Mouse (Mus musculus) neural tube, embryonic 10.5 days (tissue): ENCODE measurements around the gene Ap5s1.

Source experiments
- DNase-seq: peaks from one replicate; pipeline ENCODE4 v3.0.0-alpha.2; 2017; ENCODE audit warnings: low spot score; ENCODE audit errors: extremely low spot score

Ap5s1 gene

DNA sequence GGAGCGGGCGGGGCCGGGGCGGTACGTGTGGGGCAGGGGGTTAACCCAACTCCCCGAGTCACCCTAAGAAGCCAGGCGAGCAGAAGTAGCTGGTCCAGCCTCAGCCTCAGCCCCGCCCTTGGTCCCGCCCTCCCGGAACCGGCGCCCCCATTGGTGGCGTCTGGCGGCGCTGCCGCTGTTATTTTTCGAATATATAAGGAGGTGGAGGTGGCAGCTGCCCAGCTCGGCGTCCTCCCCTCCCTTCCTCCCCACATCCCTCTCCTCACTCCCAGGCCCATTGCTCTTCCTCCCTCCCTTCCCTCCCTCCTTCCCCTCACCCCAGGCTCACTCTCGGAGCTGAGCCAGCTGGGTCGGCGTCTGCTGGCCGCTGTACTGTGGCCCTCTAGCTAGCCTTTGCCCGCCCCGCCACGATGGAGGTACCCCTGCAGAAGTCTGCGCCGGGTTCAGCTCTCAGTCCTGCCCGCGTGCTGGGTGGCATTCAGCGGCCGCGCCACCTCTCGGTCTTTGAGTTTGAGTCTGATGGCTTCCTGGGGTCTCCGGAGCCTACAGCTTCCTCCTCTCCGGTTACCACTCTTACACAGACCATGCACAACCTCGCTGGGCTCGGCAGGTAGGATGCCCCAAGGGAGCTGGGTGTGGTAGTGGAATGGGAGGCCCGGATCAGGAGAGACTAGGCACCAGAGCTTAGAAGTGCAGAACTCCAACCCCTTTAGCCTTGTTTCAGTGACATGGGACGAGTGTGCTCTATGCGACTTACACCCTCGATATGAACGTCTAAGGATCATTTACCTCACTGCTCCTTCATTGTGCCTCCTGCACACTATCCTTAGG lies 19.9 kb upstream of the Ap5s1 start, which contains the start of the genes Cdc25b and Spef1:
Cdc25b (plus strand) TSS at position 179 of the 831 bp plus-strand sequence.
Spef1 (minus strand) TSS at position 512 of the 831 bp plus-strand sequence.
- peak; percentile 90 for DNase-seq

DNA sequence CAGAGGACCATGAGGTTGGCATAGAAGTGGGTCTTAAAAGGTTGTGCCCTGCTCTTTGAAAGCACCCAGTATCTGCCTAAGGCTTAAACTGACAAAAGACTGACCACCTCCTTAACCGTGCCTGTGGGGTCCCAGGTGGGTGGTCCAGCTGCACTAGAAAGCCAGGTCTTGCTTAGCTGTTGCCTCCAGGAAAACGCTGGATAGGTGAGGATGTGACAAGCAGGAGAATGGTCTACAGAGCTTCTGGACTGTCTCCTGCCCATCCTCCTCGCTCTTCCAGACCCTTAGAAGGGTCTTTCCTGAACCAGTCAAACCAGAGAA lies 19.3 kb upstream of the Ap5s1 start:
- peak; percentile 40 for DNase-seq

DNA sequence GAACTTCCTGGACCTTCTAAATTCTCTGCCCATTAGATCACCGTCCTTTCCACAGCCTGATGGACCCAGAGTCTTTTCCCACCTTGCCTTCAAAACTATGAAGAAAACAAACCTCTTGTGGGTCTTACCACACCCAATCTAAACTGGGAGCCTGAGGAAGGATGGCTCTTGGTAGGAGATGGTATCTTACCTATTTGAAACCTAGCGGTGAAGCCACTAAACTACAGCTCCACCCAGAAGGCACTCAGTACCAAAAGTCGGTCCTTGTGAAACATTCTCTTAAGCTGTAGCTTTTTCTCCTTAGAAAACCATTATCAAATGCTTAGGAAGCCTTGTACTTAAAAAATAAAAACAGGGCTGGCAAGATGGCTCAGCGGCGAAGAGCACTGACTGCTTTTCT lies 18.6 kb upstream of the Ap5s1 start:
- DNase-seq = no peak

DNA sequence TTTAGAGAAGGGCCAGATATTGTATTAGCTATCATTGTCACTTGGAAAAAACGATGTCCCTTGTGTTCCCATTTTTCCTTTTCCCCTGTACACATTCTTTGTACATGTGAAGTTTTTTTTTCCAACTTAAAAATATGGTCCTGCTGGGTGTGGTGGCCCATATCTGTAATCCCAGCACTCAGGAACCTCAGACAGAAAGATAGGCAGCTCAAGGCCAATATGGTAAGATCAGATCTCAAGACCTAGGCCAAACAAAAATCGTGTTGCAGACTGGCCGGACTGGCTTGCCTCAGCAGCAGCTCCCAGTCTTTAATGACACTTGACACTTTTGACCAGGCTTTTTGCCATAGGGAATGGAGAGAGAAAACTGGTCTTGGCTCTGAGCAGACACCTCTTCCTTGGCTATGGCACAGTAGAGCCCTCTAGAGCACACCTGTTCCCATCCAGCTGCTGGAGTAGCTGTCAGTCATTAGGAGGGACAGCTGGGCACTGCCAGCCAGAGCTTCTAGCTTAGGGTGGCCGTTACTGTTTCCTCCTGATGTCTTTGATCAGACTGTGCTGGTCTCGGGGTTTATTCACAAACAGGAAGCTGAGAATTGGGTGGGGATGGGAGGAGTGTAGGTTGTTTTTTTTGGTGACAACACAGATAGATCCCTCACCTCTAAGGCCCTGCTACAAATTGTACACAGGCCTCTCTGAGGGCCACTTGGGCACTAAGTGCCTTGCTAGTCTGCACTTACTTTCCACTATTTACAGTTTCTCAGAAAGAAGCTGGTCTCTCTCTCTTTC lies 17.2 kb upstream of the Ap5s1 start:
- no peak for DNase-seq

DNA sequence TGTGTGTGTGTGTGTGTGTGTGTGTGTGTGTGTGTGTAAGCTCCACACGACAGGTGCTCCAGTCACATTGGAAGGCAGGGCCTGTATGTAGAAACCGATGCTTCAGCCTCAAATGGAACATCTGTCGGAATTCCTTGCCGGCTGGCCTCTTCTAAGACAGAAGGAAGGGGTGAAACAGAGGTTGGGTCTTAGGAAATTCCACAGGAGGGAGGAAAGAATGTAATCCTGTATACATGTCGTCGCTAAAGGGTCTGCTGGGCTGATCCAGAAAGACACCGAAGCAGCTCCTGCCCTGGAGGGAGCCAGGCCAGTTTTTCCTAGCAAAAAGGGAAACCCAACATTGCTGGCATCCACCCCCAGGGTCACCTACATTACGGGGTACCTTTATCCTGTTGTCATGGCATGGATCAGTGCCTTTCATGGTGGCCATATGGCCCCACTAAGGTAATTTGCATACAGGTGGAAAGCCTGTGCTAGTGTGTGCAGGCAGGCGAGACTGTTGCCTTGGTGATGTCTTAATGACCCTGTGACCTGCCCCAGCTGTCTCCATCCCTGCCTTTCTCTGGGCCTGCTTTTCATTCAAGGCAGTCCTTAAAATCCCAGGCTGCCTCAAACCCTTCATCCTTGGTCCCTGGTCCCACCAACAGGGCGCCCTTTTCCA lies 16.4 kb upstream of the Ap5s1 start:
- DNase-seq = peak; percentile 76

DNA sequence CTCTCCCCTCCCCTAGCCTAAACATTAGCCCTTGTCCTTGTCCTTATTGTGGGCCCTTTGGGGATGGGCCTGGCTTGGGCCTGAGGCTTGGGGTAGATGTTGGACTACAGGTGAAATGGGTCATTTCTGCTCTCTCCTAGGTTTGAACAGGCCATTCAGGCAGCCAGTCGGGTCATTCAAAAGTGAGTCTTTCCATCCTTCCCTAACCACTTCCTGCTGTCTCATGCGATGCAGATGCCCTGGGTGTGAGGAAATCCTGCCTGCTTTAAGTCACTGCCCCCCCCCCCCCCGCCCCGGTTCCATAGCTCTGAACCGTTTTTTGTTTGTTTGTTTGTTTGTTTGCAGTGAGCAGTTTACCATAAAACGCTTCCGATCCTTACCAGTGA lies 15.9 kb upstream of the Ap5s1 start:
- DNase-seq = no peak

DNA sequence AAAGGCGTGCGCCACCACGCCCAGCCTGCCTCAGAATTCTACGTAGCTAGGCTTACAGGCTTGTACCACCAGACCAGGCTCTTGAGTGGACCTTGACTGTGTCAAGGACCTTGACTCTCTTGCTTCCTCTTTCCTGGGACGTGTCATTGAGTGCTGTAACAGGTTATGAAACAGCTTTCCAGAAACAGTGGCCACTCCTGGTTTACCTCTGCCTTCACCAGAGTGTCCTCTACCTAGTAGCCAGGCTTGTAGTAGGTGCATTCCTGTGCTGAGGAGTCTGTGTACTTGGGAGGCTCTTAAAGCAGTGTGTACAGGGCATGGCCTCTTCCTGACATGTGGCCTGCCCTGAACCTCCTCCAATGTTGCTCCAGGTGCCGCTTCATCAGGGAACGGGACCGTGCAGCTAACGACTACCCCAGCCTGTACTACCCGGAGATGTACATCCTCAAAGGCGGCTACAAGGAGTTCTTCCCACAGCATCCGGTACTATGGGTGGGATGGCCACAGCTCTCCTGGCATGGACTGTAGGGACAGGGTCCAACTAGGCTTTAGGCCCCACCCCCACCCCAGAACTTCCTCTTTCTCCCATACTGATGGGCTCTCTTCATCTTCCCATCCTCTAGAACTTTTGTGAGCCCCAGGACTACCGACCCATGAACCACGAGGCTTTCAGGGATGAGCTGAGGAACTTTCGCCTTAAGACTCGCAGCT lies 10.1 kb upstream of the Ap5s1 start:
- DNase-seq = no peak

DNA sequence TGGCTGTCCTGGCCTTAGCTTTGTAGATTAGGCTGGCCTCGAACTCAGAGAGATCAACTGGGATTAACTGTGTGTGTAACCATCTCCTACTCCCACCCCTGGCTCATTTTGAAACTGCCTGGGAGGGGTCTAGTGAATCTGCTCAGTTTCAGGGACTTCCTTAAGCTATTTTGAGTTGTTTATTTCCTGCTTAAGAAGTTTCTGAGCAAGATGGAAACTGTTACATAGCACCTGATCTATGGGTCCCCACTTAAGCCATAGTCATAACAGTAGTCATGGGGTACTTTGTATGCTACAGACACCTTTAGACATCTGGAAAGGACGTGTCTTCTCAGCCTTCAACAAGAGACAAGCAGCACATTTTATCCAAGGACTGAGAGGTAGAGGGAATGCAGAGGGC lies 6.2 kb upstream of the Ap5s1 start:
- no peak for DNase-seq

DNA sequence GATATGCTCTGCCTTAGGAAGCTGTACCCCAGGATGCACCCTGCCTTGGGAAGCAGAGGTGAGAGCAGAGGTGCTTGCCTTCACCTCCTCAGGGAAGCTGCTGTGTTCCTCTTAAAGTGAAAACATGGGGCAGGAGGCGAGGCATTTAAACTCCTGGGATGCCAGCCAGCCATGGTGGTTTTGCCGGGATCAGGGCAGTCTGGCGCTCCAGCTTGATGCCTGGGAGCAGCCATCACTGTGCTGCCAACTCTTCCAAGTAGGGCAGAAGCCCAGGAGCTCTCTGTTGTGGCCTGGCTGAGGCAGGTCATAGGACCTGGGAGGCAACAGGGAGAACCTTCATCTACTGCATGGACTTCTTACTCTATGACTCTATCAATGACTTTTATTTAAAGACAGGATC lies 5.6 kb upstream of the Ap5s1 start:
- DNase-seq = no peak

DNA sequence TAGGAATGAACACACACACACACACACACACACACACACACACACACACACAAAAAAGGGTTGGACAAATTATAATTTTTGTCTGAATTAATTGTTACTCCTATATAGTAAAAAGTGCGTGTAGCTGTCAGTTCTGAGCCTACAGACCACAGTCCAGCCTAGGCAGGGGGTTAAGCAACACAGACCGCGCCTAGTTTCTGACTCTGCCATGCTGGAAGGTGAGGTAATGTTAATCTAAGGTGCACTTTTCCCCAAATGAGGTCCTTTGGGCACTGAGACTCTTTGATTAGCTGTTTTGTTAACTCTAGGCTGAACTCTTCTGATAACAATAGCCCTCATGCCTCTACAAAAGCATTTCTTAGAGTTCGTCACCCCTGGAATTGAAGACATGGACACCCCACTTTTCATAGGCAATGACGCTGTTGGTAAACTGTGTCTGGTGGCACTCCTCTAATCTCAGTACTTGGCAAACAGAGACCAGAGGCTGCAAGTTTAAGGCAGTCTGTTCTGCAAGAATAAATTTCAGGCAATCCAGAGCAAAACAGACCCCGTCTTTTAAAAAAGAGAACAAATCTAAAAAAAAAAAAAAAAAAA lies 3.0 kb upstream of the Ap5s1 start:
- DNase-seq = no peak

DNA sequence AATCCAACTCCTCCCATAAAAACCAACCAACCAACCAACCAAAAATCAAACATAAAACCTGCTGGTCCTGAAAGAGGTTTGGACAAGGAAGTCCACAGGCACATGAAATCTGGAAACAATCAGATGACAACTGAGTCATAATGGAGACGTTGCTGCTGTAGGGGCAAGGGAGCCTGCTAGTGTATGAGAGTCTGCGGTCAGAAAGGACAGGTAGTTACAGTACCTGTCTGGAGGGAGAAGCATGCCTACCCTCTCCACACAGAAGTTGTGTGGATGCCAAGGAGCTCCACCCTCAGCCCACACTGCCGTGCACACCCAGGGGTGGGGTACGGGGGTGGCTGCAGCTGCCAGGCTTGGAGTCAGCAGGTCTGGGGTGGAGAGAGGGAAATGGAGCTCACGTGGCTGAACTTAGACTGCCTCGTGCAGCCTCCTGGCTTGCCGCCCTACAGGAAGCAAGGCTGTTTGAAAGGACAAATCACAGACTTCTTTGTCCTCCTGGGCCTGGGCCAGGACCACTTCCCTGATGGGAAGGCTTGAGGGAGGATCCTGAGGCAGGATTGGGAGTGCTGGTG lies 2.4 kb upstream of the Ap5s1 start:
- DNase-seq = no peak

DNA sequence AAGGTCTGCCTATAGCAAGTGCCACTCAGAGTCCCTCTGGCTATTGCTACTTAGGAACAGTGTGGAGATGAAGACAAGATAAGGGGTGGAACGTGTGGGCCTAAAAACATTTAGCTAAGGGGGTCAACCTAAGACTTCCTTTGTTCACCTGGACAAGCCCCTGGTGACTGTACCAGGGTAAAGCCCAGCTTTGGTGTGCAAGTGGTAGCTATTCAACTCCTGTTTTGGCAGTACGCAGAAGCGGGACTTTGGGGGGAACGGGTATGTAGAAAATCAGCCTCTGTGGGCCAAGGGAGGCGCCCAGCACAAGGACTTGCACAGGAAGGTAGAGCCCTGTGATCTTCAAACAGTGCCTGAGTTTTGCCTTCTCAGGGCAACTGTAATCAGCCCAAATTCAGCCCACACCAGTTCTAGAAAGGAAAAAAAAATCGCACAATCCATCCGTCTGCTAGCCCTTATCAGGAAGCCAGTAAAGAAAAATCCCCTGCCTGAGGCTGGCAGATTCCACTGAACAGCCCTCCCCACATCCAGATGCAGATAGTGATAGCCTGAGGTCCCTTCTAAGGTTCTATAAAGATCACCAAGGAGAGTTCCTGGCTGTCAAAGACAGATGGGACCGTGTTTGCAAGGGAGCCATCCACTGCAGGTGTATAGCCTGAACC lies 1.2 kb upstream of the Ap5s1 start:
- no peak for DNase-seq

DNA sequence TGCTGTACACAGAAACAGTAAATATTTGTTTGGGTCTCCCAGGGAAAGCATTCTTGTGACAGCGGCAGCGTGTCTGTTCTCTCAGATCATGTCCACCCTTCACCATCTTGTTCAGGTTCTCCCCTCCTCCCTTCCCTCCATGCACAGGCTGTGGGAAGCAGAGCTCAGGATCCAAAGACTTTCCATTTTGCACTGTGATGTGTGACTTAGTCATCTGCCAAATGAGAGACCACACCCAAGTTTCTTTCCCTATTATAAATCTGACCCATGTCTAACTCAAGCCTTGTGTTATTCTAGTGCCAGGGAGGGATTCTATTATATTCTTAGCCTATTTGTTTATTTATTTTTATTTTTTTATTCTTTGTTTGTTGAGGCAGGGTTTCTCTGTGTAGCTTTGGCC lies 1.5 kb downstream of the Ap5s1 start:
- no peak for DNase-seq

DNA sequence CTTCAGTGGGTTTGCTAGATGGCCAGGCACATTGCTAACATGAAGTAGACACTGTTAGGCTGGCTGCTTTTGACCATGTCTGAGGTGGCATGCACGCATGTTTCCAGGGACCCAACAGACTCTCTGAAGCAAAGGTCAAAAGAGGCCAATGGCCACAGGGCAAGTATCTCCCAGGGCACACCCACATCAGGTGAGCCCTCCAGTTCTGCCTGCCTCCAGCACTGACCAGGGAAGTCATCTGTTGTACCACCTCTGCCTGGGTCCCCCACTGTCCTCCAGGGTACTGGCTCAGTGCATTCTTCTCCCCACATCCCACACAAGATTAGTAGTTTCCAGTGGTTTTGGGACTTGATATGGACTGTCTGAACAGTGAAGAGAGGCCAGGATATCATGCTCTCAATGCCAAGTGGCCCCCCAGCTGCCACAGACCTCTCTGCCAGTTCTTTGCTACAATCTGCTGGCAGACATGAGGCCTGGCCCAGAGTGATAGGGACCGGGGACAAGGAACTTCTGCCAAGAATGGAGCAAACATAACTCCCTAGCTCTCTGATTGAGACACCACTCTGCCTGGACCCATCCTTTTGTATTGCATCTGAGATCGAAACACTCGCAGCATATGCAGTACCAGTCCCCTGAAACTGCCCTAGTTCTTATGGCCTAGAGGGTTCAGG lies 2.4 kb downstream of the Ap5s1 start:
- no peak for DNase-seq

DNA sequence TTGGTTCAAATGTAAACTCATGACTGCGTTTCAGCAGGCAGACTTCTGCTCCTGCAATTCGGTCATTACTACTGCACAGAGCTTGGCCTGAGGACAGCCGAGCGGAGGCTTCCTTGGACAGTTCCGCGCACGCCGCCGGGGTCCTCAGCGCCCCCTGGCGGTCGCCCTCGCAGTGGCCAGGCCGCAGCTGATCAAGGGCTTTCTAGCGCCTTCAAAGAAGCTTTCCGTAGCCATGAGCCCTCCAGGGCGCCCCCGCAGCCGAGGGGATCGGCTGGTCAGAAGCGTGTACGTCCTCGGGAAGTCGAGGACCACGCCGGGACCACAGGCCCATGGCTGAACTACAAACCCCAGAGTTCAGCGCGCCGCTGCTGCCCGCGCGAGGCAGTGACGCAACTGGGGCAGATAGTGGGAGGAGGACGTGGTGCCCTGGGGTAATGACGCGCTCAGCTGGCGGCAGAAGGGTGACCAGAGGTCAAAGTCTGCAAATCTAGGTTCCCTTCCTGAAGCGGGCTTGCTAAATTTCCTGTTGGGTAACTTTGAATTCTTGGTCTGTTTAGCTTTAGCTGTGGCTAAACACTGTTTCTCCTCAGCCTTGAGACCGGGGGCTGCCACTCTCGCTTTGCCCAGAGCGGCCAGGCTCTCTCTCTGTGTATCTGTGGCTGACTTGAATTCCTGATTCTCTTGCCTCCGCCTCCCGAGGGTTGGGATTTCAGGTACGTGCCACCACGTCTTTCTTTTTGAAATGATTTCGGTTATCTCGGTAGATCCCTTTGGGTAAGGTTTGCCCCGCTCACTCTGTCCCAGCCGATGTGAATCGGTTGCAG lies 3.3 kb downstream of the Ap5s1 start:
- DNase-seq = peak; percentile 95

DNA sequence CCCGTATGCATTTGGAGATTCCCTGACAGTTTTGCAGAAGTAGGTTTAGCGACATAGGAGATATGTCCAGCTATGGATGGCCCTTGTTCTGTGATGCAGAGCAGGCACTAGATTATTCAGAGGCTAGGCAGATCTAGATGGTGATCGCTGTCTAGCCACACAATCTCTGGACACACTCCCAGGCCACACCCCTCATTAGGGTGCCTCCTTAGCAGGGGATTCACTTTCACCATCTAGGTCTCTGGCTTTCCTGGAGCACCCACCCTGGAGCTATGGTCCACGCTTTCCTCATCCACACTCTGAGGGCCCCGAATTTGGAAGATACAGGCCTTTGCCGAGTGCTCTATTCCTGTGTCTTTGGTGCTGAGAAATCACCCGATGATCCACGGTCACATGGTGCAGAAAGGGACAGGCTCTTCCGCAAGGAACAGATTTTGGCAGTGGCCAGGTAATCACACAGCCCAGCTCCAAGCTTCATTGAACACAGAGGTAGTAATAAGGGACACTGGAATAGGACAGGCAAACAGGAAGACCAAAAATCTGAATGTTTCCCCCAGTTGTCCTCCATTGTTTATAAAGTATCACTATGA lies 4.2 kb downstream of the Ap5s1 start:
- DNase-seq = no peak

DNA sequence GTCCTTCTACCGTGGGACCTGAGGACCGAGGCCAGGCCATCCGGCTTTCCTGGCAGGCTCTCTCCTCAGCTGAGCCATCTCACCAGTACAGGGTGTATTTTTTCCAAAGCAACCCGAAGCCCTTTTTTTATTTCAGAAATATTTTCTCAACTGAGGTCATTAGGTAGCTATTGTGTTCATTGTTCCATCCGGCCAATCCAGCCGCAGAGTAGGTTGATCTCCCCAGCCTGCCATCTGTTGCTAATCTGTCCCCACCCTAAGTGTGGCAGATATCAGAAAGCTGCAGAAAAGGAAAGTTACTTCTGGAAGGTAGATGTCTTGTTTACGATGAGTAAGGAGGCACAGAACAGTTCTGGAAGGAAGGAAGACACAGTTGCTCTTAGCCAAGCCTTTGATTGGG lies 6.9 kb downstream of the Ap5s1 start:
- no peak for DNase-seq
